Mouse (Mus musculus) bone marrow macrophage, adult 2 months (primary cell): ENCODE measurements around the gene E2f4. TPM values are rescaled to one million over a fixed set of nuclear protein-coding genes. Genes with fewer than 3 reads are reported as not detected.

ENCODE experiments used
- H3K27ac ChIP-seq: 2 replicates; pipeline ENCODE4 v1.5.1; 2012; ENCODE audit warnings: low read depth, low read length; ENCODE audit not compliant: insufficient read depth
- H3K4me1 ChIP-seq: 2 replicates; pipeline ENCODE4 v1.6.1; 2012; ENCODE audit warnings: low read length; ENCODE audit not compliant: control insufficient read depth, insufficient read depth
- H3K4me3 ChIP-seq: 2 replicates; pipeline ENCODE4 v1.5.1; 2012; ENCODE audit warnings: mild to moderate bottlenecking, low read length, moderate library complexity; ENCODE audit not compliant: insufficient read depth
- CTCF ChIP-seq: IDR thresholded peaks from 2 replicates; pipeline ENCODE4 v1.5.1; 2012; ENCODE audit warnings: low read depth, mild to moderate bottlenecking, low read length, moderate library complexity
- POLR2A ChIP-seq: IDR thresholded peaks from 2 replicates; pipeline ENCODE4 v1.6.1; 2012; ENCODE audit warnings: mild to moderate bottlenecking, low read depth, low read length, borderline replicate concordance
- polyA plus RNA-seq: library from polyadenylated mRNA; stranded (reverse); fragments of >200 nt; gene quantifications from 2 replicates; pipeline ENCODE4 v1.2.4, GENCODE M21; 2012; ENCODE audit not compliant: missing spikeins, insufficient read depth, insufficient read length

The E2f4 gene
- polyA plus RNA-seq, 1 experiment = 40.6 TPM

DNA sequence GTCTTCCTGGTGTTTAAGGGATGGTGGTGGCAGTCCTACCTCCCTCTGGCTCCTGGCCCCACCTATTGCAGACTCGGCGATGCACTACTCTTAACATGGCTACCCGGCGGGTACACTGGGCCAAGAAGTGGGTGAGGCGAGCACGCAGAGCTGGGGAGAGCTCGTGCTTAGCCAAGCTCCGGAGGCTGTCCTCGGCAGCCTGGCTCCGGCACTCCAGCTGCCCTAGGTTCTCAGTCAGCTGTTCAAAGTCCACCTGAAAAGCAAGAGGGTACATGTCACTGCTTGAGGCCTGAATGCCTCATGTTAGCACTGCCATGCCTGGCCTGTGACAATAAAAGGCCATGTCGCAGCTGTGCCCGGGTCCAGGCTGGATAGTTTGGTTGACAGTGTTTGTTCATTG is 32.9 kb downstream of the E2f4 start:
- TF ChIP-seq CTCF (no peak), POLR2A (no peak)
- no peak overlapping the region for H3K27ac ChIP-seq
- no peak overlapping the region for H3K4me3 ChIP-seq
- peaks cover 6% of the 10 kb centered on the region for H3K4me1 ChIP-seq

DNA sequence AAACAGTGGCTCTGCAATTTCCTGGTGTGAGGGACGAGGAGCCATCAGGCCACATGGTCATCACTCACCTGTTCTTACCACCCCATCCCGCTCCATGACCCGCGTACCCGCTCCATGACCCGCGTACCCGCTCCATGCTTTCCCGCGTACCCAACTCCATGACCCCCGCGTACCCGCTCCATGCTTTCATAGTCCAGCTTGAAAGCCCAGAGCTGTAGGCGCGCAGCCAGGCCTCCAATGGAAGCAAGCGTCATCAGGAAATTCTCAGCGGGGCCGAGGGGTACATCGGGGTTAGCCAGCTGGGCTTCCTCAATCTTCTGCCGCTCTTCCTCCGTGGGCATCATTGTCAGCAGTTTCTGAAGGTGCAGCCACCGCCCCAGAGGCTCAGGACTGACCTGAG is 34.0 kb downstream of the E2f4 start:
- Histone ChIP-seq H3K4me3 (no peak overlapping the region), H3K27ac (no peak overlapping the region), H3K4me1 (peaks cover 4% of the 10 kb centered on the region)
- TF ChIP-seq POLR2A (no peak), CTCF (no peak)

GRCm38 (mm10) chr8:105331931-105332330 is 34.5 kb downstream of the E2f4 start:
- H3K27ac ChIP-seq = no peak overlapping the region
- TF ChIP-seq POLR2A (no peak), CTCF (no peak)
- peaks cover 4% of the 10 kb centered on the region for H3K4me1 ChIP-seq
- H3K4me3 ChIP-seq = no peak overlapping the region

- no peak for TF ChIP-seq CTCF
- no peak for TF ChIP-seq POLR2A
- Histone ChIP-seq H3K4me1 (peaks cover under 1% of the 10 kb centered on the region), H3K4me3 (no peak overlapping the region), H3K27ac (no peak overlapping the region)
These were observed 35.1 kb downstream of the E2f4 start for GRCm38 (mm10) chr8:105332523-105332922.

DNA sequence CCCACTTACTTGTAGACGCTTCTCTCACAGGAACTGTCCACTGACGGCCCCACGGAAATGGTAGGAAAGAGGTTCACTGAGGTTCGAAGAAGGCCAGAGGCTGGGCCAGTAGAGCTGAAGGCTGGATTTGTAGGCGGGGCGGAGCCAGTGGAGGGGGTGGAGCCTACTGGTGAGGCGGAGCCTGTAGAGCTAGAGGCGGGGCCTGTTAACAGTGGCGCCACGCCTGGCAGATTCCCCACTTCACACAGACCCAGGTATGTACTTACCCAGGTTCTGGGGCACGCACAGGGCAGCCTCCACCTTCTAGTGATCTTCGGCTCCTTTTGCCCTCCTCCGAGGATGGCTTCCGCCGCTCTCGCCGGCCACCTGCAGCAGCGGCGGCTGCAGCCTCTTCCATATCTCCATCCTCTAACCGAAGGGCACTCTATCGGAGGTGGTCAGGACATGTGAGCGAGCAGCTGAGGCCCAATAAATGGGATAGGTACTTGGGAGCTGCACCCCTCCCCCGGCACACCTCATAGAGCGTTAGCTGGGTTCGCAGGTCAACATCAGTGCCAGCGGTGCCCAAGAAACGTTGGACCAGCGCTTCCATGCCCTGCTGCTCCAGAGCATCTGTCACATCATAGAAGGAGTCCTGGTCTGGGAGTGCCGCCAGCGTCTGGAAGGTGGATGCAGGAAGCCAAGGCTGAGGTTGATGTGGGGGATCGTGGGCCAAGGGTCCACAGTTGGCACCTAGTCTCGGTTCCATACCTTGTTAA is 39.1 kb downstream of the E2f4 start:
- H3K27ac ChIP-seq = no peak overlapping the region
- peaks cover 29% of the 10 kb centered on the region for H3K4me1 ChIP-seq
- TF ChIP-seq POLR2A (no peak), CTCF (no peak)
- H3K4me3 ChIP-seq = no peak overlapping the region

DNA sequence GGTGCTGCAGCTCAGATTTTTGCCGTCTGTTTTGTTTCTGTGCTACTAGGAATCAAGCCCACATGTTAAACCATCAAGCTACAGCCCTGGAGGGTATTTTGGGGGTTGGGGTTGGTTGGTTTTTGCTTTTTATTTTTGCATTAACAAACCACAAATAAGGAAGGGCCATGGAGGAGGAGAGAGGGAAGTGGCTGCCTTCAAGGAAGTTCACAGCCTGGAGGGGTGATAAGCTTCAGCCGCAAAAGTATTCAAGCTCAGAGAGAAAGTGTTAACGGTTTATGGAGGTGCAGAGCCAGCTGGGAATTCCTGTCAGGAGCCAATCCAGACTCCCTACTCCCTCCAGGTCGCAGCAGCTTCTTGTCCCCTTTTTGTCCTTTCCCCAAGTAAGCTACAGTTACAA is 41.5 kb downstream of the E2f4 start:
- TF ChIP-seq CTCF (no peak), POLR2A (no peak)
- peak overlapping the region; percentile 35; the same call in 1 of the 2 replicates for H3K4me3 ChIP-seq

DNA sequence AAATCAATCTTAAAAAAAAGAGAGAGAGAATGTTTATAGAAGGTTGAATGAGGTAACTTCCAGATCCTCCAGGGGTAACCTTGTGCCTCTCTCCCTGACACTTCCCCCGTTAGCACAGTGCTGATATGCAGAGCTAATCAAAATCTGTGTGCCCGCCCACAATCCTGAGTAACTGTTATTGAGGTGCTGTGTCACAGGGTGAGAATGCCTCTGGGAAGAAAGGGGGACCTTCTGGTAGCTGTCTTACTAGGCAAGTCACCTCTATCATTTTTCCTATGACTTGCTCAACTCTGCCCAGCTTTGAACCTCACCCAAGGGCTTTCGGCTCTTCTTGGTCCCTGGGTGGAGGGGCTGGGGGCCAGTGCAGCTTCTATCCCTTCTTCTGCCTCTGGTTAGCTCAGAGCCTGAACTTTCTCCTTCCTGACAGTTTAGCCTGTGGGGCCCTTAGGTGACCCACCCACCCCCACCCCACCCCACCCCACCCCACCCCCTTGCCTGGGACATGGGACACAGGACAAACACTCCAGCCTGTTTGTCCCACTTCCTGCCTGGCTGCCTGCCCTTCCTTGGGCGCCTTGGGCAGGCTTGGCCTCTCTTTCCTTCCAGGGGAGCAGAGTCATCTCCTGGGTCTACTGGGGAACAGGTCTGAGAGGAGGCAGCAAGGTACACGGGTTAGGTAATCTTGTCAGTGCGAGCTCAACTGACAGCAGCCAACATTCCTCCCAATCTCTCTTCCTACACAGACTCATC is 42.6 kb downstream of the E2f4 start:
- peaks cover 46% of the 10 kb centered on the region for H3K4me1 ChIP-seq
- H3K4me3 ChIP-seq = no peak overlapping the region
- TF ChIP-seq POLR2A (no peak), CTCF (no peak)
- peak overlapping the region; percentile 78 for H3K27ac ChIP-seq

More for the DNA sequence above, 41.5 kb downstream of the E2f4 start:
- Histone ChIP-seq H3K4me1 (peaks cover 37% of the 10 kb centered on the region), H3K27ac (peak overlapping the region; percentile 78)

DNA sequence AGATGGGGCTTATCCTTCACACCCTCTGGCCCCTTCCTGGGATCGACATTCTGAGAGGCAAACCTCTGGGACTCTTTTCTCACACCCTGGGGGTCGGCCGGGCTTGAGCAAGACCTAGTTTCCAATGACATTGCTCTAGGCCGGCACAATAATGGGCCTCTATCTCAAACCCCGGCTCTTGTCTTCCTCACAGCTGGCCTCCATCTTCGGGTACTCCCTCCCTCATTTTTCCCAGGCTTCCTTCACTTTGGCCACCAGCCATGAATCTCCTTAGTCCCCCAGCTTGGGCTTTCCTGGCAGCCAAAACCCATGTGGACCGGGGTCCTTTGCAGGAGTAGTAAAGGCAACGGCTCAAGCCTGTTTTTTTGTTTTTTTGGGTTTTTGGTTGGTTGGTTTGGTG is 43.9 kb downstream of the E2f4 start:
- no peak for TF ChIP-seq POLR2A
- no peak for TF ChIP-seq CTCF
- no peak overlapping the region for H3K4me3 ChIP-seq
- H3K27ac ChIP-seq = no peak overlapping the region
- peaks cover 56% of the 10 kb centered on the region for H3K4me1 ChIP-seq

DNA sequence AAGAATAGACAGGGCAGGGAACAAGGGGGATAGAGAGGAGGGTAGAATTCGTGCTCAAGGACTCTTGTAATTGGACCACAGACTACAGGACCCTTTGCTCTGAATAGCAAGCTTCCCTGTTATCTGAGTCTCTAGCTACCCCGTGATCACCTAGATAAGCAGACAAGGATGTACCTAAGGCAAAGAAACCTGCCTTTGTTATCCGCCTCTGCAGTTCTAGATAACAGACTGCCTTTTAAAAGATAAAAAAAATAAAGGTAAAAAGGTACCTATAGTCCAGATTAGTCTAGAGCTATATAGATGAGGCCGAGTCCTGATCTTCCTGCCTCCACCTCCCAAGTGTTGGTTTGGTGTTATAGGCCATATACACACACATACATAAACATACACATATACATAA is 45.3 kb downstream of the E2f4 start:
- Histone ChIP-seq H3K4me3 (no peak overlapping the region), H3K27ac (no peak overlapping the region), H3K4me1 (peaks cover 57% of the 10 kb centered on the region)
- TF ChIP-seq POLR2A (no peak), CTCF (no peak)
